Mouse (Mus musculus): Measurements from ENCODE around the gene Sfswap.
"Not testable (repeated sequence)": the region's sequence is repeated elsewhere in the genome, so short reads cannot be mapped to it uniquely, and the experiment has no call there.

The Sfswap gene

DNA sequence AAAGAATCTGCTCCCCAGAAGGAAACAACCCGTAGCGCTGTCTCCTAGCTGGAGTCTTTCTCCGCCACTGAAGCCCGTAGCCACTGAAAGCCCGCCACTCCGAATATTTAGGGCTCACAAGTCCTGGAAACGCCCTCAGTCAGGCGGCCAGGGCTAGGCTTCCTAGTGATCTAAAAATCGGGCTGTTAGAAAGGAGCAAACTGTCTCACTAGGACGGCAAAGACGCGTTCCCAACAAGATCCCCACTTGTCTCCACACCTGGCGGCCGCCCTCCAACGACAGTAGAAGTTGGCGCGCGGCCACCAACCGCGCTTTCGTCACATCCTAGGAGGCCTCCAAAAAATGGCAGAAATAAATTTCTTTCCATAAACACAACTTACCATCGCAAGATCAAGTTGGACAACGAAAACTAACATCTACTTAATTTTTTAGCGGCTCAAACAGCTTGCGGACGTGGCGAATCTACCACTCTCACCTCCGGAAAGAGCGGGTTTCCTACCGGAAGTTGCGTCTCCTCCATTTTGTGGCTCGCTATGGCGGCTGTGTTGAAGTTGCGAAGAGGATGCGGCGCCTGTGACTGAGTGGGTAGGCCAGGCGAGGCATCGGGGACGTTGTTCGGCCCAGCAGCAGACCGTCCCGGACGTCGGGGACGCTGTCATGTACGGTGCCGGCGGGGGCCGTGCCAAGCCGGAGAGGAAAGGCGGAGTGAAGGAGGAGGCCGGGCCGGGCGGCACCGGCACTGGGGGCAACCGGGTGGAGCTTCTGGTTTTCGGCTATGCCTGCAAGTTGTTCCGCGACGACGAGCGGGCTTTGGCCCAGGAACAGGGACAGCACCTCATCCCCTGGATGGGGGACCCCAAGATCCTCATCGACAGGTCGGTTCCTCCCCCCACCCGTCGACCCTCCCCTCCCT, at the start of gene Sfswap:
Gene Sfswap (plus strand): TSS at position 500 of the 913 bp plus-strand sequence.
- DNase-seq (ENCODE audit: extremely low spot score, low read depth, low spot score), result peak; percentile 92

DNA sequence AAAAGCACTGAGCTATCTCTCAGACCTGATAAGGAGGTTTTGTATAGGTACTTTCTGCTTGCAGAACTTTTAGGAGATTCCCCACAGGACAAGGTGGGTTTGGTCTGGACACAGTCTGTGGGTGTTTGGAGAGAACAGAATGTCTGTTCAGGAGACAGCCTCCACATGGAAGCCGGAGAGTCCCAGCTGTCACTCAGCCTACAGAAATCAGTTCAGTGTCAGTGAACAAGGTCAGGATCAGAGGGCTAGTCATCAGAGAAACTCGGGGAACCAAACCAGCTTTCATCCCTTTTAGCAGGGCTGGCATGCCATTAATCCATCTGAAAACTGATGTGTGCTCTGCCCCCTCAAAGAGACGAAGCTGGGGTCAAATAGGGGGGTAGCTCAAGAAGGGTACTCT, 48.5 kb upstream of the Sfswap start:
- DNase-seq (ENCODE audit: extremely low spot score, low read depth, low spot score), result no peak

DNA sequence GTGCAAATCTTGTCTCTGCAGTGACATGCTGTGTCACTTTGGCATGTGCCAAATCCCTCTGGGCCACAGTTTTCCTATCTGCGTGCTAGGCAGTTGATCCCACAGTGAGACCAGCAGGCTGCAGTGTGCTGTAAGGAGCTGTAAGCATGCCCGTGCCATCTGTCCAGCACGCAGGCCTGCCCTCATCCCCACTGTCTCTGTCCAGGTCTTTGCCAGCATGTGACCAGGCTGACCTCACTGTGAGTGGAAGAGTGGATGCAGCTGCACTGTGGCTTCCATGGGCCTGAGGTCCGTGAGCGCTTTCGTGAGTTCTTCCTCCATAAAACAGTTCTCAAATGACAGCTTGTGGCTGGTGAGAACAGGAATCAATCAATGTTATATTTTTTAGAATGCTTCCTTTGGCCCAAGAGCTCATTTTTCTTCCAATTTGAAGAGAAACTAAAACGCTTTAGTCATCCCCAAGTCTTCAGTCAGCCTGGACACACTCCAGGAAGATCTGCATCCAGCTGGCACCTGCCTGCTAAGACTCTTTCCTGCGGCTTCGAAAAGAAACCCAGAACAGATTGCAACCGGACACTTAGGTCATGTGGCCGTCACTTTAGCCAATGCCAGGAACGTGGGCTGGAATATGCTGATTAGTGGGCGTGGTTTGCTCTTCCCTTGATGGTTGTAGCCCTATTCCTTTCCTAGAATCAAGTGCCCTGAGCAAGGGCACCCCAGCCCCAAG, 46.1 kb upstream of the Sfswap start:
- DNase-seq (ENCODE audit: extremely low spot score, low read depth, low spot score), result peak; percentile 81

DNA sequence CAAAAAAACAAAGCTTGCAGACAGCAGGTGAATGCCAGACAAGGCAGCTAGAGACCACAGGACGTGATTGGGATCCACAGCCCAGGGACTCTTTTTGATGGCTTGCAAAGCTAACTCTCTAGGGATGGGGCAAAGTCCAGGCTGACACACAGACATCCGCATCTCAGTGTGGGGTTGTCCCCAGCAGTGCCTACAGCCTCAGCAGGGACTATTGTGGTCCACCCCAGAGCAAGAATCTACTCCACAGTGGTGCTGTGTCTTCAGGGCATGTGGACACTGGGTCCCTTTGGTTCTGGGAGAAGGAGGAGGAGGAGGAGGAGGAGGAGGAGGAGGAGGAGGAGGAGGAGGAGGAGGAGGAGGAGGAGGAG, 45.5 kb upstream of the Sfswap start:
- DNase-seq (ENCODE audit: extremely low spot score, low read depth, low spot score), result no peak

DNA sequence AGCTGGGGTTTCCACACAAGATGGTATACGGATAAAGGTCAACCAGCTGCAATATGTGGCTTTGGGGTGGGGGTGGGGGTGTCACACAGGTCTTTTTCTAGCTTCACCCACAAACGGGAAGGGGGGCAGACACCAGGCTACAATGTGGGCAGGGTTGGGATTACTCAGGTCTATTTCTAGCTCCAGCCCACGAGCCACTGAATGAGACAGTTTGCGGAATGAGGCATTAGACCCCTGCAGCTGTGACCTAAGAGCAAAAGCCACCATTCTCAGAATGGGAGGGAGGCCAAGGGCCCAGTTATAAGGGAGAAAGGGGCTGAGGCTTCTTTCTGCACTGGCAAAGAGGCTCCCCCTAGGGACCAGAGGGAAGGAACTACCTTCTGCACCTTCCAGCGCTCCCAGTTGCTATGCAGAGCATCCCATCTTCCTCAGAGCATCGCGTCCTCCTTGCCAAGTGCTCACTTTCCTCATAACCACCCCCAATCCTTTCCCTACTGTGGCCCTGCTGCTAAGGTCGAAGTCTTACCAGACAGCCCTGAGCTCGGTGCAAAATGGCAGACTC, 44.4 kb upstream of the Sfswap start:
- DNase-seq (ENCODE audit: extremely low spot score, low read depth, low spot score), result no peak

DNA sequence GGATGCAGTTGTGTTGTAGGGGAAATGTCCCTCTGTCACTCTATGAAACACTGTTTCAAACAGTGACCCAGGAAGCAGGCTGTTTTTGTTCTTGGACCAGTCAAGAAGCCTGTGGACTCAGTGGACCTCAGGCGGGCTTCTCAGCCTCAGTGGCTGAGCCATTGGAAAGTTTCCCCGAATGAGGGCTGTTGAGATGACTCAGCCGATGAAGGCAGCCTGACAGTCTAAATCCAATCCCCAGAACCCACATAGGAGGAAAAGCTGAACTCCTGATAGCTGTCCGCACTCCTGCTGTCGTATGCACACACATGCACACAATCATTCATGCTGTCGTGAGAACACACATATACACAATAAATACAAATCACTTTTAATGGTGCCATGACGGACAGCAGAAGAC, 42.9 kb upstream of the Sfswap start:
- no peak for DNase-seq (ENCODE audit: extremely low spot score, low read depth, low spot score)

DNA sequence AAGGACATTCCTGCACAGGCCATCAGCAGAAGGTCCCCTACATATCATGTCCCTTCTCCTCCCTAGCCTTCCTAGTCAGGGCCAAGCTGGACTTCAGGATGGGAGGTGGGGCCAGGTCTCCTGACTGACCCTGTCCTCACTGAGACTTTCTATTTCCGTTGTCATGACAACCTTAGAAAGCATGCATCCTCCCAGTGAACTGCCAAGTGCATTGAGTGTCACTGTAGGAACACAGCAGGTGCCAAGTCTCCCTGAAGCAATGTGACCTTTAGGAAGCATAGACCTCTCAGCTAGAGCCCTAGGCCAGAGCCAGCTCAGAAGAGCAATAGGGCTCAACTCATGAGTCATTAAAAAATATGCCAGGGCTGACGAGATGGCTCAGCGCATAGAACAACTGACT, 42.5 kb upstream of the Sfswap start:
- DNase-seq (ENCODE audit: extremely low spot score, low read depth, low spot score), result no peak

DNA sequence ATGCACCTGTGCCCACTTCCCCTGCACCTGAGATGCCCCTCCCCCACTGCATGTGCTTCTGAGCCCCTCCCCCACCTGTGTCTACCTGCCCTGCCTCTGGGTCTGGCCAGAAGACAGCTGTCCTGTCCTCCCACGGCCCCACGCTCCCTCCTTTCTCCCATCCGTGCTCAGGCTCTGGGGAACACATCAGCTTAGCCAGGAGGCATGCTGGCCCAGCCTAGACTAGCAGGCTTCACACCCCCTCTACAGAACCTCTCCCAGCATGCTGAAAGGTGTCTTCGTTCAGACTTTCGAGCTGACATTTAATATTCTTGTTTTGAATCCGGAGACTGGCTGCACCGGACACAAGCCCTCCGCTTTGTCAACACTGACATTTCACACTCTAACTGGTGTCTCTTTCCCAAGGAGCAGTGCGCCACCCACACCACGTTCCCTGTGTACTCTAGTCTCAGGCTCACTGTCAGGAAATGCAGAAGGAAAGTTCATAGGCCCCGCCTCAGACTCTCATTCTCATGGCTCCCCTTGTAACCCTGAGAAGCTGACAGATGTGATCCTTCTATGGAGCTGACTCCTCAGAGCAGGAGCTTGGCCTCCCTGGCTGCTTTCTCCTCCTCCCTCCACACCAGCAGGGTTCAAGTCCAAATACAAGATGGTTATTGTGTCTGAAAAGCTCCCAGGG, 40.1 kb upstream of the Sfswap start:
- DNase-seq (ENCODE audit: extremely low spot score, low read depth, low spot score), result no peak

DNA sequence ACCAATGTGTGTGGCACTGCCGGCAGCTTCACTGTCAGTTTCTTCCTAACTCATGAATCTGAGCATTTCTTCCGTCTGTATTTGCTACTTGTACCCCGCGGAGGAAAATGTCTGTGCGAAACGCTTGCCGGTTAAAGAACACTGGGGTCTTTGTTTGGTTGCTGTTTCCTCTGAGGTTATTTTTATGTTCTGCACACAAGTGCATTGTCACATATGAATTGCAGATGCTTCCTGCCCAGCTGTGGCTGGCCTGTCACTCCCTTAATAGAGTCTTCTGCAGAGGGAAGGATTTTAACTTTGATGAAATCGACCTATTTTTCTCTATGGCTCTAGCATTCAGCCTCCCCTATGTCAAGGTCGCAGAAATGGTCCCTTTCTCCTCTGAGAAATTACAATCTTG, 37.4 kb upstream of the Sfswap start:
- DNase-seq (ENCODE audit: extremely low spot score, low read depth, low spot score), result not testable (repeated sequence)

DNA sequence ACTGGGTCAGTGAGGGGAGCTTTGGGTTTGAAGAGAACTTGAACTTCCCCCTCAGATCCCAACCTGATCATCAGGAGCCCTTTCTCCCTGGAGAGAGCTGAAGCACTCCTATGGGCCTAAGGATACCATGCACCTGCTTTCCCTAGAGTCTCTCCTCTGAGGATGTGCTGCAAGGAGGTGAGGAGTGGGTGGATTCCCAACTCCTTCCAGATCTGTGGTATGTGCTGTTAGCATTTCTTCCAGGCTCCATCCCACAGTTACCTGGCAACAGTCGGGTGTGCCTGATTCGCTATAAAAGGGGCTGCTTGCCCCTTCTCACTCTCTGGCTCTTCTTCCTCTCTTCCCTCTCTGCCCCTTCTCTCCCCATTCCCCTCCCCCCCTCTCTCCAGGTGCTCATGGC, 35.2 kb upstream of the Sfswap start:
- no peak for DNase-seq (ENCODE audit: extremely low spot score, low read depth, low spot score)

DNA sequence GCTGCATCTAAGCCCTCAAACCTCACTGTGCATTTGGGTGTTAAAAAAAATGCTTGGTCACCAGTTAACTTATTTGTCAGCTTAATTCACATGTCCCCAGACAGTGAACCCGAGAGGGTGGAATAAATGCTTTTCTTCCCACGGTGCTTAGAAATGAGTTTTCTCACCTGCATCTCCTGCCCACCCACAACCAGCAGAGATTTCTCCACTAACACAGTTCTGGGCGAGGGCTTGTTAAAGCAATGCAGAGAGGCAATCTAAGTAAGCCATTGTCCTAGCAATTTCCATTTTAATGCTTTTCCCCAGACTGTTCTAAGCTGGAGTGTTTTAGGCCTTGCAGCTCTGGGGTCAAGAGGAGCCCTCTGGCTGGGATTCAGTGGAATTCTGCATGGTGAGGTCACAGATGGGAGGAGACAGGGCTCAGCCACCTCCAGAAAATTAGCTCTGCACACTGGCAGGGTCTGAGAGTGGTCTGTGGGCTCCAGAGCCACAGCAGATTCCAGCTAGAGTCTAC, 25.4 kb upstream of the Sfswap start:
- no peak for DNase-seq (ENCODE audit: extremely low spot score, low read depth, low spot score)

DNA sequence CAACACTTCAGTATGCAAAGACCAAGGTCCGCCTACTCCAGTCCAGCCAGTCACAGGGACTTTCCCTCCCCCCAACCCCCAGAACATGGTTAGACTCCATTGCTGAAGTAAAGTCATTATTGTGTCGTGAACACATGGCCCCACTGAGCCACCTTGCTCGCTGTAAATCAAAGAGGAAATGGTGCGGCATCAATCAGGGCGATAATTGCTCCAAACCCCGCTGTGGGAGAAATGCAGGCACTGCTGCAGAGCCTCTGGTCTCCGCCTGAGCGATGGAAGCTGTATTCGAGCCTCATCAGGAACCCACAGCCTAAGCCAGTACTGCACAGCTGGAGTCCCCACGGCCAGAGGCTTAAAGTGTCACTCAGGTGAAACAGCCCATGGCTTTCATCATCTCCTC, 11.1 kb upstream of the Sfswap start:
- peak; percentile 73 for DNase-seq (ENCODE audit: extremely low spot score, low read depth, low spot score)

DNA sequence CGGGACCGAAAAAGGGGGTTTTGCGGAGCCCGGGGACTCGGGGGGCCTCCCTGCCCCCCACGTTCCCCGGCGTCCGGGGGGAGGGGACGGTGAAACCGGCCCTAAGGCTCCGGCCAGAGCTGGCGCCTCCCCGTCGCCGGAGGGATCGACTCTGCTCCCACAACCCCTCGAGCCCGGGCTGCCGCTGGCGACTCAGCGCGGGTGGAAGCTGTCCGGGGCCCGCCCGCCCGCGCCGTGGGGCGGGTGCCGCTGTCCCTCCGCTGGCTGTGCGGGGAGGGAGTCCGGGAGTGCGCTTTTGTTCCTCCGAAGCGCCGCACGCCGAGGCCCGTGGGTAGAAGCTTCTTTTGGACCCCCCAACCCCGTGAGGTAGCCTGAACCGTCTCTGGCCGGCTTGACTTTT, 650 bp downstream of the Sfswap start:
- DNase-seq (ENCODE audit: extremely low spot score, low read depth, low spot score), result no peak

DNA sequence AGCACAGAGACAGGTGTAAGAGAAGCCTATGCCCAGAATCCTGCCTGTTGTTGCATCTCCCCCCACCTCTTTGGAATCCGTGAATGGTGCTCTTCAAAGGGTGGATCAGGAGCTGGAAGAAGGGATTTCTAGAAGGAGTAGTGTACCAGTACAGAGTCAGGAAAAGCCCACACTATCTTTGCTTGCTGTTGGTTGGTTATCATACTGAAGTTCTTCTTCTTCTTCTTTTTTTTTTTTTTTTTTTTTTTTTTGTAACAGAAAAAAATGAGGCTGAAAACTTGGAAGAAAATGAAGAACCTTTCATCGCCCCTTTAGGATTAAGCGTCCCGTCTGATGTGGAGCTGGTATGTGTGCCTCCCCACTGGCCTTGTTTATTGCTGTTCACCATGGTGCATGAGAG, 5.9 kb downstream of the Sfswap start:
- DNase-seq (ENCODE audit: extremely low spot score, low read depth, low spot score), result no peak

DNA sequence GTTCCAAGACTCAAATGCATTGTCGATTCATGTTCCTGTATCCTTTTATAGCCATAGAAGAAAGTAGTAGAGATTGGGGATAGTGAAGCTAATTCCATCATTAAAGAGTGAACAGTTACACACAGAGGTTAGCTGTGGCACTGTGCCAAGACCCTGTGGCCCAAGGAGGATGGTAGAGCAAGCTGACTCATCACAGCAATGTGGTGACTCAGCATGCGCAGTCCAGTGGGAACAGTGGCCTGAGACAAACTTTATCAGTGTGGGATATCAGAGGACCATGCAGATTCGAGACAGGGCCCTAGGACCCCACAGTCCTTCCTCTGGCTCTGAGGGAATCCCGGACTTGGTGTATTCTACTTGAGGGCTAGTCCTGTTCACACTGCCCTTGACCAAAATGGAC, 17.2 kb downstream of the Sfswap start:
- no peak for DNase-seq (ENCODE audit: extremely low spot score, low read depth, low spot score)

DNA sequence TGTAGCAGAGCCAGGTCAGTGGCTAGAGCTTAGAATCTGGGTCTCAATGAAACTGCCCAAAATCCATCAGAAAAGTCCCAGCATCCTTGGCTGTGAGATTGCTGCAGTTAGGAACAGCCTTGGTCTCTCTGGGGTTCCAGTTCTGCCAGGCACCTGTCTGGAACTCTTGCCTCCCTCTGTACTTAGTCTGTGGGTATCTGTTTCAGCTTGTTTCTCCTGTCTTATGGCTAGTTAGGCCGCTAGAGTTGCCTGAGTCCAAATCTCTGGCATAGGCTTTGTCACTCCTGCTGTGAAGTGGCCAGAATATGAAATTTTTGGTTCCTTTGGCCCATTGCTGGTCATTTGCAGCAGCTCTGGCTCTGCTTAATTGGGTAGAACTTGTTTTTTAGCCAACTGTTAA, 17.8 kb downstream of the Sfswap start:
- no peak for DNase-seq (ENCODE audit: extremely low spot score, low read depth, low spot score)

DNA sequence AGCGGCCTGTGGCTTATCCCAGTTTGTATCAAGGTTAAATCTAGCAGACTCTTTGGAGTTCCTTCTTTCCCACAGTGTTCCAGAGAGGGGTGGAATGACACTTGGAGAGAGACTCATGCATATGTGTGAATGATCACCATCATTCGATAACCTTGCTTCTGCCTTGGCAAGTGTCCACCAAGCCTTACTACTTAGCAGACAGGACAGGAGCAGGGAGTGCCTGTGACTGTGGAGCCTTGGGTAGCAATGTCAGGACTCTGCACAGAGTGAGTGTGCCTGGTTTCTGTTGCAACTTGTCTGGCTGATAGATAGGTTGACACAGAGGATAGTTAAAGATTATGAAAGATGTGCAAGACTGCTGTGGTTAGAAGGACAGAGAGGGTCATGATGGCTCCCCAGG, 18.6 kb downstream of the Sfswap start:
- DNase-seq (ENCODE audit: extremely low spot score, low read depth, low spot score), result no peak

DNA sequence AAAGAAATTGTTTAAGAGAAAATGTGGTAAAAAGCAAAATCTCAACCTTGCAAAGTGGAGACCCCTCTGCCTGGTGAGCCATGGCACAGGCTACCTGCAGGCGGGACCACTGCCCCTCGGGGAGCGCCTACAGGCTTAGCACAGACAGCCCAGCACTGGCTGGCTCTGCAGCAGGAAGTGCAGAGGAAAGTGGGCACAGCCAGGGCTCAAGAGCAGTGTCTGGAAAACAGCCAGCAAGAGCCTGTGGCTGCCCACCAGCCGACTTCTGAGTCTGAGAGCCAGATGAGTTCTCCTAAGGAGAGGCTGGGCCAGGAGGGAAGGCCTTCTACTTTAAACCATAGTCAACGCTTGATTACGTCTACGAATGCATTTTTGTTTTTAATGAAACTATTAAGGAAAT, 20.5 kb downstream of the Sfswap start:
- no peak for DNase-seq (ENCODE audit: extremely low spot score, low read depth, low spot score)

DNA sequence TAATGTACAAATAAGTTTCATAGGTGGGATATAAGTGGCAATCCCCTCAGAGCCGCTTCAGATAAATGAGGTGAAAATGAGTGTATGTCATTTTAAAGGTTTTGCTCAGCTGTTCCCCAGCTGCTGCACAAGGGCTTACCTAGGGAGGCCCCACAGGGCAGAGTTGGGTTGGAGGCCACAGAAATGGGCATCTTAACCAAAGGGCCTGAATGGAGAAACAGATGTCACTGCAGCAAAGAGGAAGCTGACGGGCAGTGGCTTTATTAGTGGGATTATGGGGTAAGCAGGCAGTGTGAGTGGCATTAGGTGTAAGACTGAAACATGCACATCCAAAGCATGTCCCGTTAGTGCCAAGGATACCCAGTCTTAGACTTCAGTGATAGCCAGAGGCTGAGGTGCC, 20.9 kb downstream of the Sfswap start:
- DNase-seq (ENCODE audit: extremely low spot score, low read depth, low spot score), result no peak

DNA sequence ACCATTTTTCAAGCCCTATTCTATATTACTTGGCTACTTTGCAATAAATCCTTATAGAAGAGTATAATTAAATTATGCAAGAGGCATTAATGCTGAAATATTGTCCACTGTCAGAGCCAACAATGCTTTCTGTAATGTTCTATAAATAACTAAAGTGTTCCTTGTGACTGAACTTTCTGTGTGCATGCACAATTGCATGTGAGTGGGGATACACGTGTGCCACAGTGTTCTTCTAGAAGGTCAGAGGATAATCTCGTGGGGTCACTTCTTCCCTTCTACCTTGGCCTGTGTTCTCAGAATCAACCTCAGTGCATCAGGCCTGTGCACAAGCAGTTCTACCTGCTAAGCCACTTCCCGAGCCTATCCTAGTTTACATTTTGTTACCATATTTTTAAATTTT, 22.1 kb downstream of the Sfswap start:
- no peak for DNase-seq (ENCODE audit: extremely low spot score, low read depth, low spot score)

DNA sequence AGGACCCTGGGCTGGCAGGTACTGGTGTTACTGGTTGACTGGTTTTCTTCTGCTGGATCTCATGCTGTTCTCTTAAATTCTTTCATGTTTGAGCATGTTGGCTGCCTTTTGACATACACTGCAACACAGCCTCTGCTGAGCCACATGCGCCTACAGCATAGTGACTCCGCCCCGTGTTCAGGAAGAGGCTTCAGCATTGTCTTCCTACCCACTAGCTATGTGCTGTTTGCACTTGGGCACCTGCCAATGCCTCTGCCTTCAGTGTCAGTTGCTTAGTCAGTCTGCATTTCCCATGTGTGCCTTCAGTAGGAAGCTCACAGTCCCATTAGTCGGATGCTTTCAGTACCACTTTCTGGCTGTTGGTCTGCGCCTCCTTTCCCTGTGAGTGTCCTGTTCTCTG, 23.7 kb downstream of the Sfswap start:
- no peak for DNase-seq (ENCODE audit: extremely low spot score, low read depth, low spot score)

Data from hindlimb bud, embryonic 11.5 days (tissue).